Mouse (Mus musculus) heart, adult 18-20 months (tissue): Measurements from ENCODE around the gene Fkbp9. TPM values are rescaled to one million over a fixed set of nuclear protein-coding genes. Genes with fewer than 3 reads are reported as not detected.

Experiments used
- DNase-seq, 2 experiments: peaks; one replicate each; pipeline ENCODE4 v3.0.0; 2021 to 2022; ENCODE audit warnings: mixed read lengths in 1 of 2
- long read RNA-seq, 2 experiments: library from polyadenylated mRNA; stranded (forward); transcript quantifications; one replicate each; pipeline ENCODE4 v2.0.0; 2021
- total RNA-seq, 2 experiments: library from RNA; stranded (reverse); gene quantifications; 2 replicates each; pipeline ENCODE4 v1.2.3; 2021

Gene Fkbp9
- total RNA-seq: 10 to 100 TPM; 90.3 to 90.9 TPM
- long read RNA-seq, experiment 1, transcript Fkbp9-201 (10 exons, 3,009 nt): major isoform, 163 of 177 reads
- long read RNA-seq, experiment 1, partial matches to known transcripts: 10 of 177 reads
- long read RNA-seq, experiment 1, other reads (novel, unspliced or antisense): 4 of 177 reads
- long read RNA-seq, experiment 2, transcript Fkbp9-201 (10 exons, 3,009 nt): major isoform, 80 of 88 reads
- long read RNA-seq, experiment 2, partial matches to known transcripts: 6 of 88 reads
- long read RNA-seq, experiment 2, other reads (novel, unspliced or antisense): 2 of 88 reads

DNA sequence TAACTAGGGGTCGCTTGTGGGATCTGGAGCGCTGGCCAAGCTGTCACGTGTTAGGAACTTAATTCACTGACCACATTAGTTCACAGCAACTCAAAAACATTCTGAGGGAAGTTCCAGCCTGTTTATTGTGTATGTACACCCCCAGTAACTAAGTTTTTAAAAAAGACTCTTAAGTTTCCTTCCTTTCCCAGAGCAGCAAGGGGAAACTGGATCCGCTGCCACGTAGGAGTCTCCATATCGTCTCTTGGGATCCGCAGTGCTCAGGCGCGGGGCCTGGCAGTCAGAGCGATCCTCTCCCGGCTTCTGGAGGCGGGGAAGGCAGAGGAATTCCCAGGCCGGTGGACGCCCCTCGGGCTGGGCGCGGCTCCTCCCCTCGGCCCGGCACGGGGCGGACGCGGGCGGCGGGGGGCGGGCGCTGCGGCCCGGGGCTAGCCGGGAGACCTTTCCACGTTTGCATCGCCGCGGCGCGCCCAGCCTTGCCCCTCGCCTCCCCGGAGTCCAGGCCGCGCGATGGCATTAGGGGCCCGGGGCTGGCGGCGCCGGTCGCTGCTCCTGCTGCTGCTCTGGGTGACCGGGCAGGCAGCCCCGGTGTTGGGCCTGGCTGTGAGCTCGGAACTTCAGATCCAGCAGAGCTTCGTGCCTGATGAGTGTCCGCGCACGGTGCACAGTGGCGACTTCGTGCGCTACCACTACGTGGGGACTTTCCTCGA, at the start of gene Fkbp9:
Gene Fkbp9 (plus strand): TSS at position 363 of the 710 bp plus-strand sequence.
- DNase-seq: peak; percentile 88 to 94

- DNase-seq: no peak
These were observed 48.1 kb upstream of the Fkbp9 start for GRCm38 (mm10) chr6:56783561-56784272.

DNA sequence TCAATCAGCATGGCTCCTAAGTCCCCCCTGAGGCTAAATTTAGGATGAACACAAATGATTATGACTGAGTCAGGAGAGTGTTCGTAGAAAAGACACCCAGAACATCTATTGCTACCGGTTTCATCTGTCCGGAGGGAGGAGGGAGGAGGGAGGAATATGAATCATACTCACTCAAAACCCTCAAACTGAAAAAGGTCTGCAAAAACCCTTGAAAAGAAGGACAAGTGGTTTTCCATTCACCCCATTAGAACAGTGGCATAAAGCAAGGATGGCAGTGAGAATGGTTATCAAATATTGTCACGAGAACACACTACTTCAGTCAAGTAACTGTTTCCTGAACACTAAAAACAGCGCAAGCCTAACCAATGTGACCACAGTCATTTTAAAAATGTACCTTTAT, 46.8 kb upstream of the Fkbp9 start:
- no peak for DNase-seq

DNA sequence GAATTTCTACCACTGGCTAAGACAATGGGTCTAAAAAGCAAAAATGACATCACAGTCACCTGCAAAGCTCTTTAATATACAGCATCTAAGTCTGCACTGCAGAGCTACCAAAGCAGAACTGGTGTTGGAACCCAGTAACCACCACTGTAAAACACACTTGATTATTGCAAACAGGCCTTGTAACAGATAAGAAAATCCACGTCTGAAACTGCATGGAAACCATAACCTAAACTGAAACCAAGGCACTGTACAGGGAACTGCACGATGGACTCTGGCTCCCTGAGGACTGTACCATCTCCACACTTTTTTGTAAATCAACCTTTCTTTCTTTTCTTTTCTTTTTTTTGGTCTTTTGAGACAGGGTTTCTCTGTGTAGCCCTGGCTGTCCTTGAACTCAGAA, 44.2 kb upstream of the Fkbp9 start:
- no peak for DNase-seq

DNA sequence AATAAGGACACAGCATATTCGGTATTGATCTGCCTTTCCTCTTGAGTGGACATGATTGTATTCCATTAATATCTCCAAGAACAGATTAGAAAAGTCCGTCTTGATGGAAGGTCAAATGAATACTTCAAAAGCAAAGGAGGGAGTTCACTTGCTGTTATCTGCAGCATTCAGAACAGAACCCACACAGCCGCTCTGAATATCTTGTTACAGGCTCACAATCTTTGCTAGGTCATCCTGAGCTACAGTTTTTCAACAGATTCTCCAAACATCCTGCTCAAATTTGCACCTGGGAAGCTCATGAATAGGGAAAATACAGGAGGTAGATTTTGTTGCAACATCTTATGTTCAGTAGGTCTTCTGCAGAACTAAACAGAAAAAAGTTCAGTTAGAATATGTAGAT, 42.5 kb upstream of the Fkbp9 start:
- no peak for DNase-seq

GRCm38 (mm10) chr6:56794834-56795233, 37.0 kb upstream of the Fkbp9 start:
- DNase-seq: no peak

GRCm38 (mm10) chr6:56796232-56796631, 35.6 kb upstream of the Fkbp9 start:
- no peak for DNase-seq

GRCm38 (mm10) chr6:56796668-56797141, 35.2 kb upstream of the Fkbp9 start:
- DNase-seq: peak; percentile 56 to 61

DNA sequence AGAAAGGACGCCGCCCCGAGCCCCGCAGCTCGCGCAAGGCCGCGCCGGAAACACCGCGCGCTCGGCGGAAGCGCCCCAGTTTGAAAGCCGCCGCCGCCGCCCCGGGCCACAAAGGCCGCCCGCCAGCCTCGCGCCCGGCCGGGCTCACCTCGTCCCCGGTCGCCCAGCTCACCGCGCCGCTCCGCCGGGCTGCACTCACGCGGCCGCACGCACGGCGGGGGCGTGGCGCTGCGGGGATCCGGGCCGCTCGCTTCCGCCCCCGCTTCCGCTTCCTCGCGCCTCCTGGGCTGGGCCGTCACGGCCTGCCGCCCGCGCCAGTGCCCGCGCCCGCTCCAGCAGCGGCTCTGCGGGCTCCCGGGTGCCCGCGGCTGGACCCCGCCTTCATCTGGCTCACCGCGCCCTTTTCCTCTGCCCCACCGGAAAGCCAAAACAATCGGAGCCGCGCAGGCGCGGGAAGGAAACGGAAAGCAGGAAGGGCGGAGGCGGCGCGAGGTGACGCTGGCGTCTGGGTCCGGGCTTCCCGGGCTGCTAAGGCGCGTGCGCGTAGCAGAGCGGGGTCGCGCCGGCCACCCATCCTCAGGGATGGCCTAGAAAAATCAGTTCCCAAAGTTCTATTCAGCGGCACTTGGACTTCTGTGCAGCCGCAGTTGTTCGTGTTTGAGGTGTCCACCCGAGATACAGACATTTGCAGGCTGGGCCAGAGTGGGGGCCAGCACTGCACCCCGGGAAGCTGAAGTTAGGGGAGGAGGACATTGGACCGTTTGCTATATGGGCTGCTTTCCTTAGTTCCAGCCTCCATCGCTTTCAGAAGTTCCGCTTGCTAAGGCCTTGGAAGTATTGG, 34.3 kb upstream of the Fkbp9 start, which contains the start of gene Kbtbd2:
Gene Kbtbd2 (minus strand): TSS at position 503 of the 841 bp plus-strand sequence.
- DNase-seq: peak; percentile 96 to 98

GRCm38 (mm10) chr6:56798152-56798465, 33.8 kb upstream of the Fkbp9 start:
- no peak for DNase-seq

GRCm38 (mm10) chr6:56805026-56805425, 26.8 kb upstream of the Fkbp9 start:
- DNase-seq: peak in 1 of 2 experiments; percentile 17

DNA sequence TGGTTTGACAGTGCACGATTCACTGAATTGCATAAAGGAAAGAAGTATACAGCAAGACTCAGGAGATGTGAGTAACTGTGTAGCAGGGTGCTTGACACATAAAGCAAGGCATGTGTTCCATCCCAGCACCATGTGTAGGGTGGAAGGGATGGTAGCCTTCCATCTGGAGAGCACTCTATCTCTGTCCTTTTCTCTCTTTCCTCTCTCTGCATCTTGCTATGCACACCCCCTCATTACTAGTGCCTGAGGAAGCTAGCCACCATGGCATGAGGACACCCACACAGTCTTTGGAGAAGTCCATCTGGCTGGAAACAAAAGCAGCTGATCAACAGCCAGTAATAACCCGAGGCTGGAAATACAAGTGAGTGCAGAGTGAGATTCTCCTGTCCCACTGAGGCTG, 25.7 kb upstream of the Fkbp9 start:
- DNase-seq: no peak

- peak; percentile 54 to 69 for DNase-seq
These were observed 23.2 kb upstream of the Fkbp9 start for GRCm38 (mm10) chr6:56808656-56809055.

DNA sequence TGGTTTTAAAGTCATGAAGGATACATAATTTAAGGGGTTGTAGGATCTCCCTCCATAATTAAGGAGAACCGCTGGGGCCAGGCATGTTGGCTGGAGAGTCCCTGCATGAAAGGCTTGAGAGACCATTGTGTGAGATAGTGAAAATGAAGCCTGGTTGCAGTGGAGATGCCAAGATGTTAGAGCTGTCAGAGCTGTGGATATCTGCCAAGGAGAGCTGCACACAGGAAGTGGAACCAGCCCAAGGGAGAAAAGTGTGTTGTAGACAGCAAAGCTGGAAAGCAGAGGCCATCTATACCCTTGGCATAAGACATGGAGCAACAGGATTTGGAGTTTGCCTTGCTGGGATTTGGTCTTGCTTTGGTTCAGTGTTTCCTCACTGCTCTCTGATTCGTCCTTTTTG, 18.5 kb upstream of the Fkbp9 start:
- DNase-seq: no peak

DNA sequence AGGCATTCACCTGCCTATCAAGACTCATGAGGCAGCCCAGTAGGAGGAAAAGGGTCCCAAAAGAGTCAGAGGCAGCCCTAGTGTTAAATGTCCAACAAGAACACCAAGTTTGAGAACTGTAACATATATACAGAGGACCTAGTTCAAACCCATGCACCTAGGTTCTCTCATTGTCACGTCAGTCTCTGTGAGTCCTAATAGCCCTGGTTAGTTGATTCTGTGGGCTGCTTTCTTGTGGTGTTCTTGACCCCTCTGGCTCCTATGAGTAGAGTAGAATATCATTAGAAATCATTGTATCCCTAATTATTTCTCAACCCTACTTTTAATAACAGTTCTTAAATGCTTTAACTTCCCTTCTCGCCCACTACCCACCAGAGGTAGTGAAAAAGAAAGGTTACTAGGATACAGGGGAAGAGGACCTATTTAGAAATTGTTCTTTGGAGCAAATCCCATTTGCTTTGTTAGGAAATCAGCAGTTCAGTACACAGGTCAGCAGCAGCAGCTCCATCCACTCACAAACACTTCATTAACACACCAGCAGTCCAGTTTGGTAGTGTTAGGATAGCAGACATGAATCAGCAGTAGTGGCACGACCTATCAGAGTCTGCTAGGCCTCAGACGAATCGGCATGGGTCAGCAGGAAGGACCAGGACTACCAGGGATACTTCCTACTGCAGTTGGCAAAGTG, 13.3 kb upstream of the Fkbp9 start:
- DNase-seq: no peak

GRCm38 (mm10) chr6:56819124-56819487, 12.8 kb upstream of the Fkbp9 start:
- no peak for DNase-seq

- DNase-seq: no peak
These were observed 6.2 kb upstream of the Fkbp9 start for GRCm38 (mm10) chr6:56825657-56826056.

DNA sequence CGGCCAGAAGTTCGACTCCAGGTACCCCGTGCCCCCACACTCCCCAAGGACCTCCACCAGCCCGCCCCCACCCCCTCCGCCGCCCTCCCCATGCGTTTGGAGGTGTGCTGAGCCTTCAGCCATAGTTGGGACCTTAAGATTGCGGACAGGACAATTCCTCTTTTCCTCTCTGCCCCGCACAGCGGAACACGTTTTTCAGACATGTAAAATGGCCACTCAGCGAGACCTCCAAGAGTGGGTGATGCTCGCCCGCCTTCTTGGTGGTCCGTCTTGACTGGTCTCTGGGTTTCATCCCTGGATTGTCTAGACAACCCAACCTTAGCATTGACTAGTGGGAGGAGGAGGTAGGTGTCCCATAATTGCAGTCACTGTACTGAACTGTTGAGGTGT, 543 bp downstream of the Fkbp9 start:
- DNase-seq: peak in 1 of 2 experiments; percentile 47

DNA sequence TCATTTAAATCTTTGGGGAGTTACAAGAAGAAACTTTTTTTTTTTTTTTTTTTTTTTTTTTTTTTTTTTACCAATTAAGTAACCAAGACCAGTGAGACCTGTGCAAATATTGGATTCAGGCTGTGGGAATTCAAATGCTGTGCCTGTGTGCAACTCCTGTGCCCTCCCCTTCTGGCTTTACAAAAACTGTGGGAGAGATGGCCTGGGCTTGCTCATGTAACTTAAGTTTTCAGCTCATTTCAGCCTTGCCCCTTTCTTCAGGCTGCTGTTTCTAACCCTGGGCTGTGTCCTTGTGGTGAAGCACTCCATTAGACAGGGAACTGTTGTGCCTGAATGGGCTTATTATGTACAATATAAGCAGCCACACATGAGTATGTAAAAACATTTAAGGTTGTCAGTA, 971 bp downstream of the Fkbp9 start:
- no peak for DNase-seq

DNA sequence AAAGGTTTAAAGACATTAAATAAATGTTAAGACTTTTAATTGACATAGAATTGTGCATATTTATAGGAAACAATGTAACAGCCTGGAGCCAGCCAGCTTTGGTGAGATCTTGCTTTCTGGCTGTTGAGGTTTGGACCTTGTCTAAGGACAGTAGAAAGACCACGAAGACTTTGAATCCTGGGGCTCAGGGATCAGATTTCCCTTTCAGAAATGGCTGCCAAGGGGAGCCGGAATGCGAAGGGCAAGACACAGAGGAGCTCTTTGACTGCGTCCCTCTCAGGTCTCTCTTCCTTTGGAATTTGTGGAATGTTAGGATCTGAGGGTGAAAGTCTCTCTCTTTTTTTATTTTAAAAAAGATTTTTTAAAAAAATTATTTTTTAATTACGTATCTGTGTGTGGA, 2.9 kb downstream of the Fkbp9 start:
- DNase-seq: no peak

DNA sequence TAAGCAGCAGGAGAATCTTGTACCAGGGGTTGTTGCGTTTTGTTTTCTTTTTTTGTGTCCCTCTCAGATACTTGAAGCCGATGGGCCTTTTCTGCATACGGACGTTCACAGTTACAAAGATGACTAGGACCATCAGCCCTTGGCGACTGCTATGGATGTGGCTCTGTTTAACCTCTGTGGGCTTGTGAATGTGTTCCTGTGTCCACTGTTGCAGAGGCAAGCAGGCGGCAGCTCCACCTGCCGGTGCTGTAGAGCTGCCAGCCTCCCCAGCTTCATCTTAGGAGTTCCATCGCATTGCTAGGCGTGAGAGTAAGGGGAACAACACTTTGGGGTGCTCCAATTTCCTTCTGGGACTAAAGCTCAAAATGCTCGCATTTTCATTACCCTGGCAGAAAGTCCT, 3.7 kb downstream of the Fkbp9 start:
- no peak for DNase-seq

DNA sequence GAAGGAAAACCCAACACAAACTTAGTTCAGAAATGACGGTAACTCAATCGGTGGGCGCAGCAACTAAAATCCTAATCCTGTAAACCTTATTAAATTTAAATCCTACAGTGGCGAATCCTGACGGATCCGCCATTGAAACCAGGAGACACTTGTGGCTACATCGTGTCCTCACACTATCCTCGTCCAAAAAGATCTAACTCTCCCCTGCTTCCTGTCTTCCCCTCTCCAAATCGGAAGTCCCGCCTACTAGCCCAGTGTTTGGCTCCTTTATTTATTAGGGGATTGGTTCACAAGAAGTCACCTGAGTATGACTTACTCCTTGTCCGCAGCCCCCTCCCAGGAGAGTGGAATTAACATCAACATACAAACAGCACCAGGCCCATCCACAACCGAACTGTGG, 5.3 kb downstream of the Fkbp9 start:
- DNase-seq: no peak
